Mouse (Mus musculus) brain, embryonic 14.5 days (tissue): Measurements from ENCODE around the gene Ppp1r21.

Experiments used
- CTCF ChIP-seq: fragments of 200-500 bp; IDR thresholded peaks from 2 replicates; pipeline ENCODE4 v1.5.1; 2012; ENCODE audit warnings: inconsistent platforms, mild to moderate bottlenecking, moderate library complexity, borderline replicate concordance; ENCODE audit not compliant: insufficient read depth, insufficient read length; ENCODE audit errors: extremely low read depth
- POLR2A ChIP-seq: fragments of 200-500 bp; IDR thresholded peaks from 2 replicates; pipeline ENCODE4 v1.6.1; 2012; ENCODE audit warnings: mild to moderate bottlenecking, inconsistent platforms, borderline replicate concordance; ENCODE audit not compliant: poor library complexity, insufficient read depth, insufficient read length, severe bottlenecking; ENCODE audit errors: extremely low read depth

- TF ChIP-seq CTCF (no peak), POLR2A (no peak)
Observed at GRCm38 (mm10) chr17:88484539-88484938, 45.4 kb upstream of the Ppp1r21 start.
